Mouse (Mus musculus) lung, adult 2 months (tissue): ENCODE data around the gene Casp7.

Source experiments
- CTCF ChIP-seq: fragments of 200-500 bp; IDR thresholded peaks from 2 replicates; pipeline ENCODE4 v1.5.1; 2011; ENCODE audit warnings: mild to moderate bottlenecking, low read length, control low read depth; ENCODE audit not compliant: insufficient read depth
- POLR2A ChIP-seq: fragments of 200-500 bp; IDR thresholded peaks from 2 replicates; pipeline ENCODE4 v1.6.1; 2011; ENCODE audit warnings: low read depth, mild to moderate bottlenecking, control low read depth, low read length, borderline replicate concordance; ENCODE audit errors: extremely low read depth

GRCm38 (mm10) chr19:56423370-56423769 lies 26.4 kb downstream of the Casp7 start:
- TF ChIP-seq POLR2A (no peak), CTCF (no peak)
